Comparison of ENCODE assay signal across 11 mouse cellular contexts in the genomic region with DNA sequence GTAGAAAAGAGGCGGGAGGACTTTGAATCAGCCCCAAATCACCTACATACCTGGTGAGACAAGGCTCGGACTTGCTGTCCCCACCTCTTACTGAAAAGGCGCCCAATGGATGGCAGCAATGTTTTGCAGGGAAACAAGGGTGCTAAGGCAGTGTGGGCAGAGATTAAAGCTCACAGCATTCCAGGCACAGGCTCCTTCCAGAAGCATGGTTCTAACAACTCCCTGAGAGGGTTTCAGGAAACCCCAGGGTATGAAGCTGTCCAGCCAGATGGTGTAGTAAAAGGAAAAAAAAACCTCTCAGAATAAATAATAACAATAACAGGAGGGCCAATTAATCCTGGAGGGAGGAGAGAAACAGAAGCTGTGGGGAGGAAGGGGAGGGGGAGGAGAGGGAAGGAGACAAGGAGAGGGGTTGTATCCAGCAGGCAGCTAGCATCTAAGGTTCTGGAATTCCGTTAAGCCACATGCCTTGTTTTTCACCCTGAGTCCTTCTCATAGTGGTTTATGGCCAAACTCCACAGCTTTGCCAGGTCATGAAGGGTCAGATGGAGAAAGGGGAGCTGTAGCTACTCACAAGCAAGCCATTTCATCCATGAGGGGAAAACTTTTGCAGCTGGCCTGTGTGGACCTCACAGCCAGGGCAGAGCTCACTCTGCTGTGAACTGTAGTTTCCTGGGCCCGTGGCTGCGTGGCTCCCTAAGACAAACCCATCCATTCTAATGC.
A peak's percentile ranks its signal among the peaks of the same experiment; 100 is the strongest.
DNase-seq lines count a peak whose midpoint lies in the region; ATAC-seq and TF ChIP-seq lines count a peak whose summit lies in the region.
"Had no signal": no experiment of that assay in that cellular context is flagged by ENCODE, and none has a peak within 500 bp of the region (broad histone marks: within the 10 kb centered on the region; RNA-seq: fewer than 3 reads in every experiment).

No protein-coding gene starts in this region.

- no peak for TF ChIP-seq CTCF in midbrain, postnatal 0 days (IDR thresholded peaks at IDR 0.05)

- H3K4me2 ChIP-seq in forebrain, embryonic 12.5 days: no peak overlapping the region
- no peak overlapping the region for H3K4me2 ChIP-seq in forebrain, embryonic 11.5 days (ENCODE audit: low read depth, low read length, severe bottlenecking)
- no peak overlapping the region for H3K4me2 ChIP-seq in midbrain, postnatal 0 days (ENCODE audit: low read depth, low read length, poor library complexity, severe bottlenecking)
- H3K4me2 ChIP-seq: limb, embryonic 15.5 days had no signal

- H3K9ac ChIP-seq in forebrain, embryonic 12.5 days: no peak overlapping the region
- H3K9ac ChIP-seq in forebrain, embryonic 11.5 days (ENCODE audit: low read length): no peak overlapping the region
- no peak overlapping the region for H3K9ac ChIP-seq in midbrain, postnatal 0 days (replicated peaks; ENCODE audit: low read length, poor library complexity, severe bottlenecking)
- H3K9ac ChIP-seq: limb, embryonic 15.5 days had no signal

- H3K27ac ChIP-seq in forebrain, embryonic 12.5 days: peak overlapping the region; percentile 50; the same call in 1 of the 2 replicates
- no peak overlapping the region for H3K27ac ChIP-seq in forebrain, embryonic 11.5 days (ENCODE audit: low read depth, low read length)
- H3K27ac ChIP-seq in midbrain, embryonic 10.5 days (replicated peaks): peak overlapping the region; percentile 63; the same call in 1 of the 2 replicates
- no peak overlapping the region for H3K27ac ChIP-seq in midbrain, postnatal 0 days (ENCODE audit: low read depth, low read length)
- H3K27ac ChIP-seq: limb, embryonic 15.5 days had no signal

- 51% methylated on average over 6 of the region's 6 CpGs for WGBS in forebrain, embryonic 12.5 days
- 58% methylated on average over 6 of the region's 6 CpGs for WGBS in forebrain, embryonic 11.5 days
- 57% methylated on average over 6 of the region's 6 CpGs for WGBS in midbrain, embryonic 10.5 days
- WGBS in midbrain, postnatal 0 days: 59% methylated on average over 6 of the region's 6 CpGs

- no peak for ATAC-seq in forebrain, embryonic 12.5 days (ENCODE audit: low FRiP score)
- no peak for ATAC-seq in forebrain, embryonic 11.5 days (replicated peaks; ENCODE audit: low FRiP score)
- ATAC-seq in midbrain, postnatal 0 days (ENCODE audit: low FRiP score): no peak

- H3K4me3 ChIP-seq in forebrain, embryonic 12.5 days (replicated peaks): no peak overlapping the region
- no peak overlapping the region for H3K4me3 ChIP-seq in forebrain, embryonic 11.5 days (ENCODE audit: low read depth, low read length)
- no peak overlapping the region for H3K4me3 ChIP-seq in midbrain, embryonic 10.5 days
- H3K4me3 ChIP-seq in midbrain, postnatal 0 days (ENCODE audit: low read depth, low read length): no peak overlapping the region
- H3K4me3 ChIP-seq: limb, embryonic 15.5 days; megakaryocyte, embryonic 14.5 days had no signal

- H3K27me3 ChIP-seq in forebrain, embryonic 12.5 days: no peaks in the 10 kb centered on the region
- H3K27me3 ChIP-seq in forebrain, embryonic 11.5 days (ENCODE audit: control insufficient read depth, insufficient read depth, low read length): no peaks in the 10 kb centered on the region
- H3K27me3 ChIP-seq in midbrain, embryonic 10.5 days (ENCODE audit: low read depth, poor library complexity, severe bottlenecking): no peaks in the 10 kb centered on the region
- no peaks in the 10 kb centered on the region for H3K27me3 ChIP-seq in midbrain, postnatal 0 days (ENCODE audit: insufficient read depth, low read length)
- H3K27me3 ChIP-seq: limb, embryonic 15.5 days; megakaryocyte, embryonic 14.5 days had no signal

- no peaks in the 10 kb centered on the region for H3K36me3 ChIP-seq in forebrain, embryonic 12.5 days (replicated peaks)
- no peaks in the 10 kb centered on the region for H3K36me3 ChIP-seq in forebrain, embryonic 11.5 days (ENCODE audit: control insufficient read depth, insufficient read depth, low read length)
- no peaks in the 10 kb centered on the region for H3K36me3 ChIP-seq in midbrain, embryonic 10.5 days
- no peaks in the 10 kb centered on the region for H3K36me3 ChIP-seq in midbrain, postnatal 0 days (ENCODE audit: insufficient read depth, low read length)
- H3K36me3 ChIP-seq: limb, embryonic 15.5 days had no signal

- intact Hi-C loops in heart, postnatal 10 days (cut with DNase I): no loop called here

- no peak for DNase-seq in forebrain, embryonic 11.5 days (ENCODE audit: low spot score)
- no peak for DNase-seq in midbrain, embryonic 10.5 days (ENCODE audit: low spot score)
- DNase-seq in midbrain, postnatal 0 days (ENCODE audit: low spot score): no peak
- peak; percentile 21 for DNase-seq in gastrocnemius, postnatal 25 days
- DNase-seq in lung, postnatal 4 days: peak; percentile 17 to 58
- no peak for DNase-seq in heart, postnatal 10 days
- no peak for DNase-seq in adrenal gland, adult 8-10 months
- DNase-seq: cerebellum, postnatal 14 days had no signal

- H3K4me1 ChIP-seq in forebrain, embryonic 12.5 days: peaks cover 12% of the 10 kb centered on the region
- H3K4me1 ChIP-seq in forebrain, embryonic 11.5 days (replicated peaks; ENCODE audit: control insufficient read depth, insufficient read depth, low read length): no peaks in the 10 kb centered on the region
- peaks cover 10% of the 10 kb centered on the region for H3K4me1 ChIP-seq in midbrain, embryonic 10.5 days
- no peaks in the 10 kb centered on the region for H3K4me1 ChIP-seq in midbrain, postnatal 0 days (ENCODE audit: insufficient read depth, low read length)
- H3K4me1 ChIP-seq: megakaryocyte, embryonic 14.5 days had no signal

- H3K9me3 ChIP-seq in forebrain, embryonic 12.5 days: no peaks in the 10 kb centered on the region
- H3K9me3 ChIP-seq in forebrain, embryonic 11.5 days (ENCODE audit: control insufficient read depth, low read length): no peaks in the 10 kb centered on the region
- H3K9me3 ChIP-seq in midbrain, embryonic 10.5 days (replicated peaks): no peaks in the 10 kb centered on the region
- H3K9me3 ChIP-seq in midbrain, postnatal 0 days (ENCODE audit: low read length): no peaks in the 10 kb centered on the region
- H3K9me3 ChIP-seq: limb, embryonic 15.5 days had no signal

Comparison
In these comparisons a context has a peak if more than half of its experiments do, and no peak if none do; other contexts are left out.
1. H3K27ac ChIP-seq: peak in forebrain, embryonic 12.5 days (single experiment) and midbrain, embryonic 10.5 days (single experiment); none in forebrain, embryonic 11.5 days (single experiment) and midbrain, postnatal 0 days (single experiment).
2. DNase-seq: peak in gastrocnemius, postnatal 25 days (single experiment) and lung, postnatal 4 days (2 of 2); none in forebrain, embryonic 11.5 days (single experiment), midbrain, embryonic 10.5 days (single experiment), midbrain, postnatal 0 days (single experiment), heart, postnatal 10 days (0 of 2) and adrenal gland, adult 8-10 months (single experiment).